Mouse (Mus musculus) kidney, adult 2 months (tissue): Measurements from ENCODE around the gene Vamp2.

Source experiments
- CTCF ChIP-seq: fragments of 200-500 bp; conservative IDR thresholded peaks from 2 replicates; pipeline ENCODE4 v1.5.1; 2011; ENCODE audit warnings: low read depth, mild to moderate bottlenecking, control low read depth, low read length, moderate library complexity, mixed read lengths; ENCODE audit not compliant: insufficient read depth, insufficient read length
- POLR2A ChIP-seq: fragments of 200-500 bp; IDR thresholded peaks from one replicate; pipeline ENCODE4 v1.6.1; 2011; ENCODE audit warnings: low read depth, low read length, control low read depth

DNA sequence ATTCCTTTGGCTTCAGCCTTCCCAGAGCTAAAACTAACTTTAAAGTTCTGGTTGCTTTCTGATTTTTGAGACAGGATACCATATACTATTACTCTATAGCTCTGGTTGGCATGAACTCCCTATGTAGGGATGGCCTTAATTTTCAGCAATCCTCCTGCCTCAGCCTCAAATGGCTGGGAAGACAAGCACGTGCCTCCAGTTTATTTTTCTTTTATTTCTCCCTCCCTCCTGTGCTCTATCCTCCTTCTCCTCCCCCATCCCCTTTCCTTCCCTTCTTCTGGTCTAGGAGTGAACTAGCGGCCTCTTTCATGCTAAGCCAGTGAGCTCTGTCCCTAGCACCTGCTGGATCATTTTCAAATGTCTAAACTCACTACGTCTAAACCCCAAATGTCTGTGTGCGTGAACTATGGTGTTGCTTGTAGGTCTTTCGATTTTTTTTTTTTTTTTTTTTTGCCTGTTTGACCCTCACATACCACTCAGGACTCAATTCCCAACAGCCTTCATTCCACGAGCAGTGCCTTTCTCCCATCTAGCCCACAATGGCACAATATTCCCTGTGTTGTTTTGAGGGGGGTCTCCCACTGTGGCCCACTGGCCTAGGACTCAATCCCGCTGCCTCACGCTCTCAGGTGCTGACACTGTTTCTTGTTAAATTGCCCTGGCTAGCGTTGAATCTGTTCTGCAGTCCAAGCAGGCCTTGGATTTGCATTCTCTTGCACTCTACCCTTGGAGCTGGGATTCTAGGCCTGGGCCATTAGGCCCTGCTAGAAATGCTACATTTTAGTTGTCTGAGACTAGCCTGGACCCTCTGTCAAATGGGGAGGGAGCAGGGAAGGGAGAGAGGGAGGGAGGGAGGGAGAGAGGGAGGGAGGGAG lies 23.8 kb upstream of the Vamp2 start:
- TF ChIP-seq CTCF (no peak), POLR2A (no peak)
